Mouse (Mus musculus) thymus, adult 2 months (tissue): ENCODE data around the gene 1700125H20Rik.

Source experiments
- CTCF ChIP-seq: fragments of 200-500 bp; IDR thresholded peaks from 2 replicates; pipeline ENCODE4 v1.5.1; 2012; ENCODE audit warnings: mild to moderate bottlenecking, control low read depth, low read length, moderate library complexity, borderline replicate concordance; ENCODE audit not compliant: control insufficient read depth, poor library complexity, insufficient read depth; ENCODE audit errors: extremely low read depth
- POLR2A ChIP-seq: fragments of 200-500 bp; IDR thresholded peaks from 2 replicates; pipeline ENCODE4 v1.6.1; 2012; ENCODE audit warnings: mild to moderate bottlenecking, low read length, control low read depth, moderate library complexity; ENCODE audit not compliant: control insufficient read depth, poor library complexity, insufficient read depth; ENCODE audit errors: extremely low read depth

DNA sequence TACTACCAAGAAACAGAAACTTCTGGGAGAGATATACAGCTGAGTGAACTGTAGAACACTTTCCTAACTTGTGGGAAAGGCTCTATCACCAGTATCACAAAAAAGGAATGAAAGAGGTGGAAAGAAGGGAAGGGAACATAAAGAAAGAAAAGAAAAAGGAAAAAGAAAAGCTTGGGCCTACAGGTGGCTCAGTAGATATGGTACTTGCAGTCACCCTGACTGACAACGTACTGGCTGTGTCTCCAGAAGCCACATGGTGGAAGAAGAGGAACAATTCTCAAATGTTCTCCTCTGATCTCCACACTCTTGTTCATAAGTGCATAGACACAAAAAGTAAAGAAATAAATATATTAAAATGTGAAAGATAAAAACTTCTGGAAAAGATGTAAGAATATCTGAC lies 41.3 kb upstream of the 1700125H20Rik start:
- no peak for TF ChIP-seq CTCF
- TF ChIP-seq POLR2A: no peak
